Mouse (Mus musculus) heart, adult 18-20 months (tissue): ENCODE results near the gene Atf4. TPM values are rescaled to one million over a fixed set of nuclear protein-coding genes. Genes with fewer than 3 reads are reported as not detected.

ENCODE experiments used
- DNase-seq, 2 experiments: peaks; one replicate each; pipeline ENCODE4 v3.0.0; 2021 to 2022; ENCODE audit warnings: mixed read lengths in 1 of 2
- total RNA-seq, 2 experiments: library from RNA; stranded (reverse); gene quantifications; 2 replicates each; pipeline ENCODE4 v1.2.3; 2021

The Atf4 gene
- total RNA-seq, 2 experiments from 2014 or later: 89.9 to 95.5 TPM

DNA sequence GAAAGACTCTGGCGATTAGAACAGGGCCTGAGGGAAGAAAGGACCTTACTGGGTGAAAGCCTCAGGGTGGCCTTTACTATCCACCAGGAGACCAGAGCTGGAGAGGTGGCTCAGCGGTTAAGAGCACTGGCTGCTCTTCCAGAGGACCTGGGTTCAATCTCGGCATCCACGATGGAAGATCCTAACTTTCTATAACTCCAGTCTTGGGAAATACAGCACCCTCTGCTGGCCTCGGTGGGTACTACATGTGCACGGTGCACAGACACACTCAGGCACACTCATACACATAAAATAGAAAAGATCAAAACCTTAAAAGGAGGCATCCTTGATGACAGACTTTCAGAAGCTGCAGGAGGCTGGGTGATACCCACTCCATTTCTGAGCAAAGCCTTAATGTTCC, 25.7 kb downstream of the Atf4 start:
- no peak for DNase-seq

GRCm38 (mm10) chr15:80286851-80287415, 31.9 kb downstream of the Atf4 start, which contains the start of gene Cacna1i:
Gene Cacna1i (plus strand): TSS chr15:80287238.
- DNase-seq: no peak

DNA sequence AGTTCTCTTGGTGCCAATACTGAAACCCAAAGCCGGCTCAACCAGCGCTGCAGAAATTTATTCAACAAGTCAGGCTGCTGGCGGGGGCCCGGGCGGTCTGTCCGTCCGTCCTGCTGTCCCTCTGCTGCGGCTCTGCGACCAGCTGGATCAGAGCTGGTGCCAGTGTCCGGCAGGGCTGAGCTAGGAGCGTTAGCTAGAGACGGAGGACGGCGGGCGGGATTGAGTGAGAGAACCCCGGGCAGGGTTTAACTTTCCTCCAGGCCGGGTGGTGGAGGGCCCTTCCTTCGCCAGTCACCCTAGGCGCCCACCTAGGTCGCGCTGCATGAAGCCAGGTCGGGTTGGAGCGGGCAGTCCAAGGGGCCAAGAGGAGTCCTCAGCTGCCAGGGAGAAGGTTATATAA, 33.1 kb downstream of the Atf4 start:
- no peak for DNase-seq

GRCm38 (mm10) chr15:80289436-80289835, 34.5 kb downstream of the Atf4 start:
- peak; percentile 45 to 66 for DNase-seq

- no peak for DNase-seq
Measured at GRCm38 (mm10) chr15:80297146-80297545, 42.2 kb downstream of the Atf4 start.

DNA sequence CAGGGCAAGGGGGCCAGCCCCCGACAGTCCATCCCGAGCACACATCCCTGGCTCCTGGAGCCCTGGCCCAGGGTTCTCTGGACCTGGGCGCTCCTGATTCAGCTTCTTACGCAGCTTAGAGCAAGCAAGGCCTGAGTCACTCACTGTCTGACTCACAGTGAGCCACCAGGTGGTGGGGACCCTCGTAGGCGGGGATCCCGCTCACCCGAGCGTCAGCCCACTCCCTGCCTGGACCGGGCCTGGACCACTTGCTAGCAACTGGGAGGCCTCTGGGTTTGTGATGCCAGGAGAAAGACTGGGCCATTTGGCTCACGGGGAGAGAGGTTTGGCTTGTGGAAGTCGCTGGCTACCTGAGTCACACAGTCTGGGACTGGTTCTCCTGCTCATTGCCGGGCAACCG, 48.8 kb downstream of the Atf4 start:
- DNase-seq: no peak

GRCm38 (mm10) chr15:80304188-80304587, 49.2 kb downstream of the Atf4 start:
- no peak for DNase-seq

DNA sequence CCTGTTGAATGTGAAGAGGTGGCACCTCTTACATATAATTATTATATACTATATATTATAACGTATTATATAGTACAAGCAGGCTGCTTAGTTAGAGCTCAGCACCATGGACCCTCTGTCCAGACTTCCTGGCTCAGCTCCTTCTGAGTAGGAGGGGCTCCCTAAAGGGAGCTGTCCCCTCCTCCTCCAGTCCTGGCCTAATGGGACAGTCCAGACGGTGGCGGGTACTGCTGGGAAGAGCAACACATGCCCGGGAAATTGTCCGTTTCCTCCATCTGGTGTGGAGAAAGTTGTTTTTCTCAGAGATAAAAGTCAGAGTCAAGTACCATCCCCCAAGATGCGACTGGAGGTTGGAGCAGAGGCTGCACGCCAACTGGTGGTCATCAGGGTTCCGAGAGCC, 51.2 kb downstream of the Atf4 start:
- DNase-seq: no peak

Other genes with a start within 250 kb of the Atf4 start
- gene Pdgfb, start 240.2 kb upstream of the Atf4 start, total RNA-seq: 10 to 100 TPM; 23.1 to 29.3 TPM
- 100 to 1,000 TPM in 1 of 2 experiments, 10 to 100 TPM in 1; 80.2 to 107 TPM for gene Syngr1, start 163.8 kb upstream of the Atf4 start, total RNA-seq
- gene Rpl3, start 163.3 kb upstream of the Atf4 start, total RNA-seq: 100 to 1,000 TPM; 163 to 184 TPM
- 10 to 100 TPM; 14.8 to 18.4 TPM for gene Tab1, start 122.1 kb upstream of the Atf4 start, total RNA-seq
- gene Mgat3, start 81.5 kb upstream of the Atf4 start, total RNA-seq: 1 to 10 TPM; 4.3 to 5.2 TPM
- 10 to 100 TPM; 29.6 to 31.5 TPM for gene Mief1, start 21.2 kb upstream of the Atf4 start, total RNA-seq
- 10 to 100 TPM in 1 of 2 experiments, 1 to 10 TPM in 1; 9.9 to 15.3 TPM for gene AC140267.1, start 19.3 kb upstream of the Atf4 start, total RNA-seq
- gene Rps19bp1, start 9.1 kb downstream of the Atf4 start, total RNA-seq: 10 to 100 TPM; 17.0 to 17.4 TPM
- gene Cacna1i, start 32.1 kb downstream of the Atf4 start, total RNA-seq: under 1 TPM in 1 of 2 experiments, not detected in 1; 0.18 TPM